Mouse (Mus musculus) kidney, postnatal 14 days (tissue): ENCODE data around the gene Calr.
A peak's percentile ranks its signal among the peaks of the same experiment; 100 is the strongest.

Experiments
- DNase-seq: peaks from one replicate; pipeline ENCODE4 v3.0.0; 2022; ENCODE audit warnings: mixed read lengths

Calr gene

GRCm38 (mm10) chr8:84846722-84847572 lies at the start of gene Calr:
TSS of gene Calr (minus strand) at chr8:84846934.
- peak; percentile 100 for DNase-seq

DNA sequence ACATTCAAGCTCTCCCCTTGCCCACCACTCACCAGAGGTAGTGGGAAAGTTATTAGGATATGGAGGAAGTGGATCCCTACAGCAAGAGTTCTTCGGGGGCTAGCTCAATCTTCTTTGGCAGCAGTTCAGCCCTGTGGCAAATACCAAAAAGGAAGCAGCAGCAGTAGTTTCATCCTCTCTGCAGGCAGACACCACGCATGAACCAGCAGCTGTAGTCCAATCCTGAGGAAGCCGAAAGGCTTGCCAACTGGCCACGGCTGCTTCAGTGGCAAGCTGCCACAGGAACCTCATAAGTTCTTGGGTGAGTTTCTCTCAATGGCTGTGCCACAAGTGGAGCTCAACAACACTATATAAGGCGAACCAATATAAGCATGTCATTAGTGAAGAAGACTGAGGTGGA lies 49.2 kb upstream of the Calr start:
- no peak for DNase-seq

DNA sequence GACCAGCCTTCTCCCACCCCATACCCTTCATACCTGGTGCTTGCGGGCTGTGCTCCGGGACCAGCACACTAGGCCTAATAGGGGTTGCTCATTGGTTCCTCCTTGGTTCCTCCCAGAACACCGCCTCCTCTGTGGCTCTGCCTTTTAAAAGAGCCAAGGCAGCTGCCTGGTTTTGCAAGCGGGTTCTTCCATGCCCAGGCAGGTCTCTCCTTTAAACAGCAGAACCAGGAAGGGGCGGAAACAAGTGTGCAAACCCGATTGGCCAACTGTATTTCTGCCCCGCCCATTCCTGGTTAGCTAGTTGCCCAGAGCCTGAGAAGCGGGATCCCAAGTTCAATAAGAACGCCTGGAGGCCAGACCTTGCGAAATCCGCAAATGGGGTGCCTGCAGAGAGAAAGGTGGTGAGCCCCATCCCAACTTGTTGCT lies 47.0 kb upstream of the Calr start, which contains the start of gene Gcdh:
Gcdh (minus strand) TSS at position 213 of the 426 bp plus-strand sequence.
- DNase-seq, result peak; percentile 96

DNA sequence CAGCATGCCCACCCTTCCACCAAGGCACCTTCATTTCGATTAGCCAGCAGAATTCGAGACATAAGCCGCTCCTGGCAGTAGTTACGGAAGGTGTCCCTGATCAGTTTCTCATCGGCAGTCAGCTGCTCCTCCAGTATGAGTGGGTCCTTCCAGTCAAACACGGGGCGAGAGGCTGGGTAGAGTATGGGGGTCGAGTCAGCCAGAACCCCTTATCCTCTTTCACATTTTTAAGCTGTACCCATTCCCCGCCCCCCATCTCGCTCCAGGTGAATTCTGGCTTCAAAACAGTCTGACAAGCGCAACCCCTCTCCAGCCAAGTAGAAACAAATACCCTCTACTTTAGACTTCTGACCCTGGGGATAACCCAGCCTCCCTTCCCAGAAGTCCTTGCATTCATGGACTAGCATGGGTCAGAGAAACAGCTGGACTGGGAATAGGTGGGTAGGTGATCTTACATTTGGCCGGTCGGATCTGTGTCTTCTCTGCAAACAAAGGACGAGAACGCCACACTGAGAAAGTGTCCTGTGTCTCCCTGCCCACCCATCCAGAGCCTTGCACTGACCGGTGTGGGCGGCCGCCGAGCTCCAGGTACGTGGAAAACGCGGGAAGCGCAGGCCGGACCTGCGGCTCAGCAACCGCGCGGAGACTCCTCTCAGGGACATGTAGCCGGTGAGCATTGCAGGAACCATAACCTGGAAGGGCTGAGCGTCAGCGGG lies 46.4 kb upstream of the Calr start:
- DNase-seq, result peak; percentile 66

- DNase-seq, result no peak
These were observed 42.4 kb upstream of the Calr start for GRCm38 (mm10) chr8:84889141-84889540.

GRCm38 (mm10) chr8:84888280-84888679 lies 41.5 kb upstream of the Calr start:
- DNase-seq, result no peak

DNA sequence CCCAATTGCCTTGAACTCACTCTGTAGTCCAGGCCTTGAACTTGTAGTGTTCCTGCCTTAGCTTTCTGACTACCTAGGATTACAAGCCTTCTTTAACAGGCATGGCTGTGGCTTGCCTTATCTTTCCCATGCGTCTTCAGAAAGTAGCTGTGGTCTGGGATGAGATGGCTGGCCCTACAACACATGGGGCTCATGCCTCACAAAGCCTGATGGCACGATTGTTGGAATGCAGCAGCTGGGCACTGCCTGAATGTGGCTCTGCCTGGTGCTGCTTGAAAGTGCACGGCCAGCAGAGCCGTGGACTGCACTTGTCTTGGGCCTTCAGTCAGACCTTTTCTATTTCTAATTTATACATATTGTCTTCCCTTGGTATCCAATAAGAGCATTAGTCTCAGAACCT lies 38.0 kb upstream of the Calr start:
- no peak for DNase-seq

GRCm38 (mm10) chr8:84878915-84879314 lies 32.2 kb upstream of the Calr start:
- no peak for DNase-seq

- DNase-seq, result no peak
These were observed 30.7 kb upstream of the Calr start for GRCm38 (mm10) chr8:84877297-84878035.

DNA sequence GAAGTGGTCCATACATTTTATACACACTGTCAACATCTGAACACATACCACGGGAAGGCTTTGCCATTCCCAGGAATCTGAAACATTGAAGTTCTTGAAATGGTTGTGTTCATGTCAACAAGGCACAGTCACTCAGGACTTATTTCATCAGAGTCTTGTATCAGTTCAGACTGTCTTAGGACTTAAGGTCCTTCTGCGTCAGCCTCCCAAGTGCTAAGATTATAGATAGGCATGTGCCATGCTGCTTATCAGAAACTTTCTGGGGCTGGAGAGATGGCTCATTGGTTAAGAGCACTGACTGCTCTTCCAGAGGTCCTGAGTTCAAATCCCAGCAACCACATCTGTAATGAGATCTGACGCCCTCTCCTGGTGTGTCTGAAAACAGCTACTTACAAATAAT lies 27.6 kb upstream of the Calr start:
- no peak for DNase-seq

GRCm38 (mm10) chr8:84873016-84873415 lies 26.3 kb upstream of the Calr start:
- no peak for DNase-seq

DNA sequence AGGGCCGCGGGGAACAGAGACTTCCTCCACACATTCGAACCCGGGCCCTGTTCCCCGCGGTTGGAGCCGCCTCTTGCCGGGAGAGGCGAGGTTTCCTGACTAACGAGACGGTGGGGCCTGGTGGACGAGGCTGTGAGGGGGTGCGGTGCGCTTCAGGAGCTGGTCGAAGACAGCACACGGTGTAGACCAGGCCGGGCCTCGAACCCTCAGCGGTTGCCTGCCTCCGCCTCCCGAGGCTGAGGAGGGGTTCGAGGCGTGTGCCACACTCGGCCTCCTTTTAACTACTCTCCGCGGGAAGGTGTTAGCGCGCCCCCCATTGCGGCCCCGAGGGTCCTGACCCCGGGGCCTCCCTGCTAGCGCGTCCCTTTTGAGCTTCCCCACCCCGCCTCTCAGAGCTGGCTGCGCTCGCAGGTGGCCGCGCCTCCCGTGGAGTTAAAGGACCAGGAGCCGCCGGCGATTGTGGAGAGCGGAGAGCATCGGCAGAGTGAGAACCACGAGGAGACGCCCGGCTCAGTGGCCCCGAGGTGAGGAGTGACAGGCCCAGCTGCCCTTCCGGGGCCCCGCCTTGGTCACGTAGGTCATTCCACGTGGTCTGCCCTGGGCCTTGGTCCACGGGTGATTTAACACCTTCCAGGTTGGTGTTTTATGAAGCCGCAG lies 25.7 kb upstream of the Calr start:
- peak; percentile 47 for DNase-seq

- peak; percentile 87 for DNase-seq
These were observed 24.9 kb upstream of the Calr start, which contains the start of gene Syce2 for GRCm38 (mm10) chr8:84871376-84872308. TSS of gene Syce2 (plus strand) at chr8:84872111.

- DNase-seq, result peak; percentile 94
These were observed 10.2 kb upstream of the Calr start, which contains the start of gene Farsa for GRCm38 (mm10) chr8:84856864-84857441. TSS of gene Farsa (plus strand) at chr8:84856989.

DNA sequence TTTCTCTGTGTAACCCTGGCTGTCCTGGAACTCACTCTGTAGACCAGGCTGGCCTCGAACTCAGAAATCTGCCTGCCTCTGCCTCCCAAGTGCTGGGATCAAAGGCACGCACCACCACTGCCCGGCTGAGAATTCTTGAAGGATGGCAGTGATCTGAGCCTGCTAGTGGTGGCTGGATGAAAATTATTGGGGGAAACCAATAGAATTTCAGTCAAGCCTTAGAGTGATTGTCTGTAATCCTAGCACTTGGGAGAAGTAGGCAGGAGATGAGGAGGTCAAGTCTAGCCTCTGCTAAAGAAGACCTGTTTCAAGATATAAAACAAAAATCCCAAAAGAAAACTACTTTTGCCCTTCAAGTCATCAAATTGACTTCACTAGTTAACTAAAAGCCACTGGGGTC lies 9.7 kb upstream of the Calr start:
- no peak for DNase-seq

- no peak for DNase-seq
These were observed 1.1 kb upstream of the Calr start for GRCm38 (mm10) chr8:84847684-84848435.

DNA sequence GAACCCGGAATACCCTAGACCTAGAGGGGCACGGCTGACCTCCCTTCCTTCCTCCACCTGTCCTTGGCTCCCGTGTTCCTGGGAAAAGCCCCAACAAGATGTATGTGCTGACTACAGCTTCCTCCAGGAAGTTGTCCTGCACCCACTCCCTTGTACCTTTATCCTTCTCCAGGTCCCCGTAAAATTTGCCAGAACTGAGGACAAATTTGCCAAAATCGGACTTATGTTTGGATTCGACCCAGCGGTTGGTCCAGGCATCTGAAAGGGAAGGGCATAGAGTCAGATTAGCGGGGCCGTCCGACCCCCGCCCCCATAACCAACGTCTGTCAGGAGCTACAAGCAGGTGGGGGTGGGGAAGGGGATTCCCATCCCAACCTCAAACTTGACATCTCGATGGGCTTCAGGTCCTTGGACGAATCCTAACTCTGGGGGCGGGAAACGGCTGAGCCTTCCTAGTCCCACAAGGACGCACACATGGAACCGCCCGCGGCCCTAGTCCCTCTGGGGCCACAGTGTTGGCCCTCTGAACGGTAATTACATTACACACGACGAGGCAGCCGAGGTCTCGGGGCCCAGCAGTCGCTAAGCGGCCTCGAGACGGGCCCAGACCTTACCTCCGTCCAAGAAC lies 526 bp downstream of the Calr start:
- no peak for DNase-seq

- DNase-seq, result peak; percentile 57
These were observed 1.2 kb downstream of the Calr start for GRCm38 (mm10) chr8:84845355-84846093.
